Mouse (Mus musculus): ENCODE data around the gene Cxcl9. TPM values are rescaled to one million over a fixed set of nuclear protein-coding genes. Genes with fewer than 3 reads are reported as not detected.

Cxcl9 gene
- polyA plus RNA-seq, 1 experiment, result not detected

GRCm38 (mm10) chr5:92358033-92358432, 30.2 kb upstream of the Cxcl9 start:
- TF ChIP-seq GATA1 (IDR thresholded peaks at IDR 0.05; ENCODE audit: low read length), result no peak

GRCm38 (mm10) chr5:92353517-92353916, 25.6 kb upstream of the Cxcl9 start:
- no peak for TF ChIP-seq GATA1 (IDR thresholded peaks at IDR 0.05; ENCODE audit: low read length)

- TF ChIP-seq GATA1 (IDR thresholded peaks at IDR 0.05; ENCODE audit: low read length), result no peak
These were observed 21.9 kb upstream of the Cxcl9 start for GRCm38 (mm10) chr5:92349731-92350130.

GRCm38 (mm10) chr5:92348794-92349413, 21.0 kb upstream of the Cxcl9 start, which contains the start of gene Cxcl10:
Cxcl10 (minus strand) TSS chr5:92348889.
- TF ChIP-seq GATA1 (IDR thresholded peaks at IDR 0.05; ENCODE audit: low read length), result no peak

GRCm38 (mm10) chr5:92345006-92345405, 17.1 kb upstream of the Cxcl9 start:
- no peak for TF ChIP-seq GATA1 (IDR thresholded peaks at IDR 0.05; ENCODE audit: low read length)

GRCm38 (mm10) chr5:92340606-92341005, 12.7 kb upstream of the Cxcl9 start:
- TF ChIP-seq GATA1 (IDR thresholded peaks at IDR 0.05; ENCODE audit: low read length), result no peak

GRCm38 (mm10) chr5:92336743-92337142, 8.9 kb upstream of the Cxcl9 start:
- no peak for TF ChIP-seq GATA1 (IDR thresholded peaks at IDR 0.05; ENCODE audit: low read length)

- TF ChIP-seq GATA1 (IDR thresholded peaks at IDR 0.05; ENCODE audit: low read length), result no peak
These were observed 4.5 kb upstream of the Cxcl9 start for GRCm38 (mm10) chr5:92332359-92332840.

- TF ChIP-seq GATA1 (IDR thresholded peaks at IDR 0.05; ENCODE audit: low read length), result no peak
These were observed 3.9 kb upstream of the Cxcl9 start, which contains the start of gene Art3 for GRCm38 (mm10) chr5:92331635-92332338. Art3 (plus strand) TSS chr5:92331827.

GRCm38 (mm10) chr5:92331122-92331521, 3.2 kb upstream of the Cxcl9 start:
- TF ChIP-seq GATA1 (IDR thresholded peaks at IDR 0.05; ENCODE audit: low read length), result no peak

GRCm38 (mm10) chr5:92327367-92327766, 512 bp downstream of the Cxcl9 start:
- TF ChIP-seq GATA1 (IDR thresholded peaks at IDR 0.05; ENCODE audit: low read length), result no peak

GRCm38 (mm10) chr5:92323264-92323663, 4.6 kb downstream of the Cxcl9 start:
- TF ChIP-seq GATA1 (IDR thresholded peaks at IDR 0.05; ENCODE audit: low read length), result no peak

- TF ChIP-seq GATA1 (IDR thresholded peaks at IDR 0.05; ENCODE audit: low read length), result no peak
These were observed 5.3 kb downstream of the Cxcl9 start for GRCm38 (mm10) chr5:92322612-92323011.

GRCm38 (mm10) chr5:92321631-92322400, 6.1 kb downstream of the Cxcl9 start:
- no peak for TF ChIP-seq GATA1 (IDR thresholded peaks at IDR 0.05; ENCODE audit: low read length)

GRCm38 (mm10) chr5:92318596-92318995, 9.3 kb downstream of the Cxcl9 start:
- TF ChIP-seq GATA1 (IDR thresholded peaks at IDR 0.05; ENCODE audit: low read length), result no peak

- TF ChIP-seq GATA1 (IDR thresholded peaks at IDR 0.05; ENCODE audit: low read length), result no peak
These were observed 9.8 kb downstream of the Cxcl9 start for GRCm38 (mm10) chr5:92318119-92318518.

Data from G1E-ER4 (cell line).